Mouse (Mus musculus) sigmoid colon, adult 10 weeks (tissue): ENCODE measurements around the gene H2al1g. TPM values are rescaled to one million over a fixed set of nuclear protein-coding genes. Genes with fewer than 3 reads are reported as not detected.

Experiments
- polyA plus RNA-seq: library from polyadenylated mRNA; stranded (reverse); fragments of 350-450 nt; fragmentation: Illumina TruSeq; extraction: RNeasy Lipid Tissue Mini Kit (QIAGEN cat#74804); gene quantifications from one replicate; pipeline ENCODE4 v1.2.3, GENCODE M21; 2014; ENCODE audit warnings: low read depth, low replicate concordance

The H2al1g gene
- polyA plus RNA-seq, result not detected

DNA sequence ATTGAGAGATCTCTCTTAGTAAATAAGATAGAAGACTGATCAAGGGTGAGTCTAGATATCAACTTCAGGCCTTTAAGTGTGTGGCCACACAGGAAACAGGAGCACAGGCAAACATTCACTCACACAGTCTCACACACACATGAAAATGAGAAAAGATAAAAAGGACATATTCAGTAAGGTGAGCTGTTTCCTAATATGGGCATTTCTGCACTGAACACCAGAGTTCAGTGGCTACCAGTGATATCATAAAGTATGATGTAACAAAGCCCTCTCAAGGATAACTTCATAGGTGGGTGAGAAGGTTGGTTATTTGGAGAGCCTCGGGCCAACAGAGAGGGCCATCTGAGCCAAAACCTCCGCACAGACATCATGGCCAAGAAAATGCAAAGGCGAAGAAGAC lies at the start of gene H2al1g:
Gene H2al1g (plus strand): TSS at position 301 of the 400 bp plus-strand sequence.

DNA sequence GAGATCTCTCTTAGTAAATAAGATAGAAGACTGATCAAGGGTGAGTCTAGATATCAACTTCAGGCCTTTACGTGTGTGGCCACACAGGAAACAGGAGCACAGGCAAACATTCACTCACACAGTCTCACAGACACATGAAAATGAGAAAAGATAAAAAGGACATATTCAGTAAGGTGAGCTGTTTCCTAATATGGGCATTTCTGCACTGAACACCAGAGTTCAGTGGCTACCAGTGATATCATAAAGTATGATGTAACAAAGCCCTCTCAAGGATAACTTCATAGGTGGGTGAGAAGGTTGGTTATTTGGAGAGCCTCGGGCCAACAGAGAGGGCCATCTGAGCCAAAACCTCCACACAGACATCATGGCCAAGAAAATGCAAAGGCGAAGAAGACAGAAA lies 19.1 kb upstream of the H2al1g start, which contains the start of gene H2al1a:
Gene H2al1a (plus strand): TSS at position 301 of the 400 bp plus-strand sequence.

DNA sequence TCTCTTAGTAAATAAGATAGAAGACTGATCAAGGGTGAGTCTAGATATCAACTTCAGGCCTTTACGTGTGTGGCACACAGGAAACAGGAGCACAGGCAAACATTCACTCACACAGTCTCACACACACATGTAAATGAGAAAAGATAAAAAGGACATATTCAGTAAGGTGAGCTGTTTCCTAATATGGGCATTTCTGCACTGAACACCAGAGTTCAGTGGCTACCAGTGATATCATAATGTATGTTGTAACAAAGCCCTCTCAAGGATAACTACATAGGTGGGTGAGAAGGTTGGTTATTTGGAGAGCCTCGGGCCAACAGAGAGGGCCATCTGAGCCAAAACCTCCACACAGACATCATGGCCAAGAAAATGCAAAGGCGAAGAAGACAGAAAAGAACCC lies 15.9 kb upstream of the H2al1g start, which contains the start of gene H2al1b:
Gene H2al1b (plus strand): TSS at position 301 of the 400 bp plus-strand sequence.

DNA sequence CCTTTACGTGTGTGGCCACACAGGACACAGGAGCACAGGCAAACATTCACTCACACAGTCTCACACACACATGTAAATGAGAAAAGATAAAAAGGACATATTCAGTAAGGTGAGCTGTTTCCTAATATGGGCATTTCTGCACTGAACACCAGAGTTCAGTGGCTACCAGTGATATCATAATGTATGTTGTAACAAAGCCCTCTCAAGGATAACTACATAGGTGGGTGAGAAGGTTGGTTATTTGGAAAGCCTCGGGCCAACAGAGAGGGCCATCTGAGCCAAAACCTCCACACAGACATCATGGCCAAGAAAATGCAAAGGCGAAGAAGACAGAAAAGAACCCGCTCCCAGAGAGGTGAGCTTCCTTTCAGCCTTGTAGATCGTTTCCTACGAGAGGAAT lies 12.7 kb upstream of the H2al1g start, which contains the start of gene H2al1c:
Gene H2al1c (plus strand): TSS at position 301 of the 400 bp plus-strand sequence.

DNA sequence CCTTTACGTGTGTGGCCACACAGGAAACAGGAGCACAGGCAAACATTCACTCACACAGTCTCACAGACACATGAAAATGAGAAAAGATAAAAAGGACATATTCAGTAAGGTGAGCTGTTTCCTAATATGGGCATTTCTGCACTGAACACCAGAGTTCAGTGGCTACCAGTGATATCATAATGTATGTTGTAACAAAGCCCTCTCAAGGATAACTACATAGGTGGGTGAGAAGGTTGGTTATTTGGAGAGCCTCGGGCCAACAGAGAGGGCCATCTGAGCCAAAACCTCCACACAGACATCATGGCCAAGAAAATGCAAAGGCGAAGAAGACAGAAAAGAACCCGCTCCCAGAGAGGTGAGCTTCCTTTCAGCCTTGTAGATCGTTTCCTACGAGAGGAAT lies 9.5 kb upstream of the H2al1g start, which contains the start of gene H2al1d:
Gene H2al1d (plus strand): TSS at position 301 of the 400 bp plus-strand sequence.

DNA sequence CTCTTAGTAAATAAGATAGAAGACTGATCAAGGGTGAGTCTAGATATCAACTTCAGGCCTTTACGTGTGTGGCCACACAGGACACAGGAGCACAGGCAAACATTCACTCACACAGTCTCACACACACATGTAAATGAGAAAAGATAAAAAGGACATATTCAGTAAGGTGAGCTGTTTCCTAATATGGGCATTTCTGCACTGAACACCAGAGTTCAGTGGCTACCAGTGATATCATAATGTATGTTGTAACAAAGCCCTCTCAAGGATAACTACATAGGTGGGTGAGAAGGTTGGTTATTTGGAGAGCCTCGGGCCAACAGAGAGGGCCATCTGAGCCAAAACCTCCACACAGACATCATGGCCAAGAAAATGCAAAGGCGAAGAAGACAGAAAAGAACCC lies 6.4 kb upstream of the H2al1g start, which contains the start of gene H2al1e:
Gene H2al1e (plus strand): TSS at position 301 of the 400 bp plus-strand sequence.

DNA sequence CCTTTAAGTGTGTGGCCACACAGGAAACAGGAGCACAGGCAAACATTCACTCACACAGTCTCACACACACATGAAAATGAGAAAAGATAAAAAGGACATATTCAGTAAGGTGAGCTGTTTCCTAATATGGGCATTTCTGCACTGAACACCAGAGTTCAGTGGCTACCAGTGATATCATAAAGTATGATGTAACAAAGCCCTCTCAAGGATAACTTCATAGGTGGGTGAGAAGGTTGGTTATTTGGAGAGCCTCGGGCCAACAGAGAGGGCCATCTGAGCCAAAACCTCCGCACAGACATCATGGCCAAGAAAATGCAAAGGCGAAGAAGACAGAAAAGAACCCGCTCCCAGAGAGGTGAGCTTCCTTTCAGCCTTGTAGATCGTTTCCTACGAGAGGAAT lies 3.2 kb upstream of the H2al1g start, which contains the start of gene H2al1f:
Gene H2al1f (plus strand): TSS at position 301 of the 400 bp plus-strand sequence.

DNA sequence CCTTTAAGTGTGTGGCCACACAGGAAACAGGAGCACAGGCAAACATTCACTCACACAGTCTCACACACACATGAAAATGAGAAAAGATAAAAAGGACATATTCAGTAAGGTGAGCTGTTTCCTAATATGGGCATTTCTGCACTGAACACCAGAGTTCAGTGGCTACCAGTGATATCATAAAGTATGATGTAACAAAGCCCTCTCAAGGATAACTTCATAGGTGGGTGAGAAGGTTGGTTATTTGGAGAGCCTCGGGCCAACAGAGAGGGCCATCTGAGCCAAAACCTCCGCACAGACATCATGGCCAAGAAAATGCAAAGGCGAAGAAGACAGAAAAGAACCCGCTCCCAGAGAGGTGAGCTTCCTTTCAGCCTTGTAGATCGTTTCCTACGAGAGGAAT lies 3.1 kb downstream of the H2al1g start, which contains the start of gene H2al1h:
Gene H2al1h (plus strand): TSS at position 301 of the 400 bp plus-strand sequence.

DNA sequence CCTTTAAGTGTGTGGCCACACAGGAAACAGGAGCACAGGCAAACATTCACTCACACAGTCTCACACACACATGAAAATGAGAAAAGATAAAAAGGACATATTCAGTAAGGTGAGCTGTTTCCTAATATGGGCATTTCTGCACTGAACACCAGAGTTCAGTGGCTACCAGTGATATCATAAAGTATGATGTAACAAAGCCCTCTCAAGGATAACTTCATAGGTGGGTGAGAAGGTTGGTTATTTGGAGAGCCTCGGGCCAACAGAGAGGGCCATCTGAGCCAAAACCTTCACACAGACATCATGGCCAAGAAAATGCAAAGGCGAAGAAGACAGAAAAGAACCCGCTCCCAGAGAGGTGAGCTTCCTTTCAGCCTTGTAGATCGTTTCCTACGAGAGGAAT lies 6.3 kb downstream of the H2al1g start, which contains the start of gene H2al1i:
Gene H2al1i (plus strand): TSS at position 301 of the 400 bp plus-strand sequence.

DNA sequence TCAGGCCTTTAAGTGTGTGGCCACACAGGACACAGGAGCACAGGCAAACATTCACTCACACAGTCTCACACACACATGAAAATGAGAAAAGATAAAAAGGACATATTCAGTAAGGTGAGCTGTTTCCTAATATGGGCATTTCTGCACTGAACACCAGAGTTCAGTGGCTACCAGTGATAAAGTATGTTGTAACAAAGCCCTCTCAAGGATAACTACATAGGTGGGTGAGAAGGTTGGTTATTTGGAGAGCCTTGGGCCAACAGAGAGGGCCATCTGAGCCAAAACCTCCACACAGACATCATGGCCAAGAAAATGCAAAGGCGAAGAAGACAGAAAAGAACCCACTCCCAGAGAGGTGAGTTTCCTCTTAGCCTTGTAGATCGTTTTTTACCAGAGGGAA lies 9.5 kb downstream of the H2al1g start, which contains the start of gene H2al1j:
Gene H2al1j (plus strand): TSS at position 301 of the 400 bp plus-strand sequence.

Other genes starting within 250 kb of the H2al1g start
- not detected for gene H2al1a, start 19.0 kb upstream of the H2al1g start, polyA plus RNA-seq
- not detected for gene H2al1b, start 15.8 kb upstream of the H2al1g start, polyA plus RNA-seq
- not detected for gene H2al1c, start 12.6 kb upstream of the H2al1g start, polyA plus RNA-seq
- not detected for gene H2al1d, start 9.4 kb upstream of the H2al1g start, polyA plus RNA-seq
- gene H2al1e, start 6.3 kb upstream of the H2al1g start, polyA plus RNA-seq, result not detected
- not detected for gene H2al1f, start 3.1 kb upstream of the H2al1g start, polyA plus RNA-seq
- gene H2al1h, start 3.2 kb downstream of the H2al1g start, polyA plus RNA-seq, result not detected
- not detected for gene H2al1i, start 6.4 kb downstream of the H2al1g start, polyA plus RNA-seq
- gene H2al1j, start 9.6 kb downstream of the H2al1g start, polyA plus RNA-seq, result not detected